Comparison of ENCODE assay signal across 19 mouse cellular contexts in the genomic region with DNA sequence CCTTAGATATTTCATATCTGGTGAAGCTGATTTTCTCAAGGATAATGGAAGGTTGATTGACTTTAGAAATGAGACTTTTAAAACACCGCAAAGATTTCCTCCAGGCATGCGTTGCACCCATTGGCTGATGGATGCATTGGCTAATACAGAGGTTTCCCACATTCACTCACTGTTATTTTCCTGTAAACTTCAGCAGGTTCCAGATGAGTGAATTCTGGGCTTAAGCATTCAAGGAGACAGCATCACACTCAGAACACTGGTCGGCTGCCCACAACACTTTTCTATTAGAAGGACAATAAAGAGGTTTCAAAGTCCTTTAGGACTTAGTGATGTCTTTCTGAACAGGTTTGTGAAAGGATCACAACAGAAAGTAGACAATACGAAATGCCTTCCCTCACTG. TPM values are rescaled to one million over a fixed set of nuclear protein-coding genes. Genes with fewer than 3 reads are reported as not detected.
"Had no signal": no experiment of that assay in that cellular context is flagged by ENCODE, and none has a peak within 500 bp of the region (broad histone marks: within the 10 kb centered on the region; RNA-seq: fewer than 3 reads in every experiment).

No protein-coding gene starts in this region.

- H3K9me3 ChIP-seq: midbrain, embryonic 10.5 days; midbrain, embryonic 12.5 days; neural tube, embryonic 13.5 days; neural tube, embryonic 15.5 days; stomach, embryonic 15.5 days had no signal

- DNase-seq: lung, embryonic 14.5 days; lung, postnatal 10 days; lung, postnatal 4 days; midbrain, embryonic 14.5 days; right cerebral cortex, postnatal 14 days; thymus, adult 2 months; thymus, postnatal 25 days; thymus, postnatal 4 days had no signal

- H3K27ac ChIP-seq: midbrain, embryonic 10.5 days; midbrain, embryonic 12.5 days; neural tube, embryonic 13.5 days; neural tube, embryonic 15.5 days; stomach, embryonic 15.5 days; stomach, postnatal 0 days had no signal

- ATAC-seq: midbrain, embryonic 16.5 days had no signal

- H3K36me3 ChIP-seq: midbrain, embryonic 10.5 days; midbrain, embryonic 12.5 days; neural tube, embryonic 13.5 days; neural tube, embryonic 15.5 days; stomach, embryonic 15.5 days had no signal

- H3K27me3 ChIP-seq: neural tube, embryonic 15.5 days; stomach, embryonic 15.5 days had no signal

- H3K4me2 ChIP-seq: lung, embryonic 14.5 days; midbrain, embryonic 12.5 days; neural tube, embryonic 13.5 days; neural tube, embryonic 15.5 days; stomach, embryonic 15.5 days had no signal

- H3K4me3 ChIP-seq: midbrain, embryonic 10.5 days; midbrain, embryonic 12.5 days; myocyte; neural tube, embryonic 13.5 days; neural tube, embryonic 15.5 days; stomach, embryonic 15.5 days had no signal

- H3K9ac ChIP-seq: lung, embryonic 14.5 days; midbrain, embryonic 12.5 days; neural tube, embryonic 13.5 days; neural tube, embryonic 15.5 days; stomach, embryonic 15.5 days had no signal

- H3K4me1 ChIP-seq: midbrain, embryonic 10.5 days; midbrain, embryonic 12.5 days; neural tube, embryonic 13.5 days; neural tube, embryonic 15.5 days; stomach, embryonic 15.5 days had no signal

RNA-seq across cellular contexts. Expression of a gene that starts 0.9 kb away (rescaled TPM):
- polyA plus RNA-seq: lung, embryonic 14.5 days; lung, embryonic 16.5 days; midbrain, embryonic 14.5 days; midbrain, embryonic 16.5 days; myocyte; neural tube, embryonic 13.5 days; neural tube, embryonic 15.5 days; spleen, adult 2 months; stomach, embryonic 15.5 days; stomach, postnatal 0 days; thymus, adult 2 months; urinary bladder, adult 2 months had no signal
